Mouse (Mus musculus) frontal cortex, postnatal 36 days (tissue): ENCODE measurements at regions not wholly inside any gene's neighbourhood (a gene's known extent, or its start where the extent isn't known, plus 50 kb on each side); places are given as distances from the start of the nearest gene placed in this dataset.

Experiments used
- DNase-seq, 2 experiments: peaks; one replicate each; pipeline ENCODE4 v3.0.0; 2022; ENCODE audit warnings: low spot score in 2 of 2

DNA sequence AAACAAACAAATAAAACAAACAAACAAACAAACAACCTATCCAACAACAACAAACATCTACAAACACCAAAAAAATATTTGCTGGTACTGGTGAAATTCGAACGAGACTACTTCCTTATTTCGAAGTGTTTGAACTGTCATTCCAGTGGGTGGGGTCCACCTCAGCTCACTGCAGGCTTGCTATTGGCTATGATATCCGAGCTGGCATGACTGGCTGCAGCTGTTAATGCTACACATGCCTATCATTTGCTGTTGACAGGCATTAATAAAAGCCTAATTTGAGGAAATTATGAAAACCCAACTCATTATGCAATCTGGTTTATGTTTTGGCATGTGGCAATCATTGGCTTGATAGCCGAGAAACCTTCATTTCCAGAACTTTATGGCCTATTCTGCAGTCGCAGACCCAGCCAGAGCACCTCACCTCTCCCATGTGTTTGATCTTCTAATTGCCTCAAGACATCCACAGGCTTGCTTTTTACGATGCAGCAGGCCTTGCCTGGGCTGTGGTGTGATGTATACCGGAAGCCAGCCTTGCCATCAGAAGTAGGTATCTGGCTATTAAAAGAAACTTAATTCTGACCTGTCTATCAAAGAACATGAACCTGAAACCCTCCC, 283.3 kb upstream of the Nr2f2 start:
- no peak for DNase-seq

- DNase-seq, result no peak
Observed at GRCm38 (mm10) chr7:70646801-70647200, 280.3 kb upstream of the Nr2f2 start.

- no peak for DNase-seq
Observed at GRCm38 (mm10) chr7:70643694-70644301, 277.3 kb upstream of the Nr2f2 start.

- no peak for DNase-seq
Observed at GRCm38 (mm10) chr7:70643055-70643454, 276.5 kb upstream of the Nr2f2 start.

DNA sequence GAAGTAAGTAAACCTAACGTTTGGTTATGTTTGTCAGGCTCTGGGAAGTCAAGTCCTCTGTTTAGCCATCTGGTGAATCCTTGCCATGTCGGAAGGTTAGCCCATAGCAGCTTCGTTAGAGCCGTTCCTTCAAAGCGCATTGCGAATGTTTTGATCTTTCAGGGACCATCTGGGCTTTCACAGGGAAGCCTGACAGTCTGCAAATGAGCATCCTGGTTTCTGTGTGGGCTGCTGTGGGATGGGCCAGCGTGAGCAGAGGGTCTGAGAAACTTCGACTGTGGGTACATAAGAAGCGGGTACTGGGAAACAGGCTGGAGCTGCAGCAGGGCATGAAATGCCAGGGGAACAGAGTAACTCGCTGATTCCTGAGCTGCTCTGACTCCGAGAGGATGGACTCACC, 274.7 kb upstream of the Nr2f2 start:
- no peak for DNase-seq

DNA sequence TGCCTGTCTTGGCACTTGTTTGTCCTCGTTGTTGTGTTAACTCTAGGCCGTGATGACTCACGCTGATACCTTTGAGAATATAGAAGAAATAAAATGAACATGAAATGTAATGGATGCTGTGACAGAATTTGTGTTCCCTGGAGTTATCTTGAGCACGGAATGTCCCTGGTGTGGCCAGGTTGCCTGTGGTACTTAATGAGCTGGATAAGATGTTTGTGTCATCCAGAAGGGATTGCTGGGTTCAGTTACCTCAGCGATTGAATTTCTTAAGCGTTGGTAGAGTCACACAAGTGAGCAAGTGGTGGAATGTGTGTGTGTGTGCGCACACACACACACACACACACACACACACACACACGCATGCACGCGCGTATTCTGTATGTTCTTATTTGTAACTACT, 274.0 kb upstream of the Nr2f2 start:
- DNase-seq, result no peak

- DNase-seq, result no peak
Observed at GRCm38 (mm10) chr7:70638161-70638560, 271.6 kb upstream of the Nr2f2 start.

- no peak for DNase-seq
Observed at GRCm38 (mm10) chr7:70634016-70634415, 267.5 kb upstream of the Nr2f2 start.

- DNase-seq, result peak in 1 of 2 experiments; percentile 23
Observed at GRCm38 (mm10) chr7:70633577-70633976, 267.0 kb upstream of the Nr2f2 start.

DNA sequence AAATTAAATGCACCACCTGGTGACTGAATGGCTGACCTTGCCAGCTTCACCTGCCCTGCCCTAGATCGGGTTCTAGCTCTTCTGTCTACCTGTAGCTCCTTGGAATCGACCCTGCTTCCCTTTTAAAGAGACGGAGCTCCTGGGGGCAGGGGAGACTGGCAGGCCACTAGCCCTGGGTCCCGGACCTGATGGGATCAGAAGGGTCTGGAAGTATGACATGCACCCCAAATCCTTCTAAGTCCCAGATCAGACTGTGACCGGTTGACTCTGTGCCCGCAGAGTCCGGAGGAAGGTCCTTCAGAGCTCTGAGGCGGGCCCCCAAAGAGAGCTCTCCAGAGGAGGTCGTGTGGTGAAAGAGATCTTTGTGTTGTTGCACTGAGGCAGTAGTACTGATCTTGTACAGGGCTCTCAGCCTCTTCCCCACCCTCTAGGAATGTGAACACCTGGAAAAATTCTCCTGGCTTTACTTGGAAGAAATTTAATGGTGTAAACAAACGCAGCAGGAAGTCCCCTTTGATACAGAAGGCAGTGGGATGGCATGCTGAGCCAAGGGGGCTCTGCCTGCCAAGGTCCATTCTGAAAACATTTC, 259.2 kb upstream of the Nr2f2 start:
- DNase-seq, result no peak

DNA sequence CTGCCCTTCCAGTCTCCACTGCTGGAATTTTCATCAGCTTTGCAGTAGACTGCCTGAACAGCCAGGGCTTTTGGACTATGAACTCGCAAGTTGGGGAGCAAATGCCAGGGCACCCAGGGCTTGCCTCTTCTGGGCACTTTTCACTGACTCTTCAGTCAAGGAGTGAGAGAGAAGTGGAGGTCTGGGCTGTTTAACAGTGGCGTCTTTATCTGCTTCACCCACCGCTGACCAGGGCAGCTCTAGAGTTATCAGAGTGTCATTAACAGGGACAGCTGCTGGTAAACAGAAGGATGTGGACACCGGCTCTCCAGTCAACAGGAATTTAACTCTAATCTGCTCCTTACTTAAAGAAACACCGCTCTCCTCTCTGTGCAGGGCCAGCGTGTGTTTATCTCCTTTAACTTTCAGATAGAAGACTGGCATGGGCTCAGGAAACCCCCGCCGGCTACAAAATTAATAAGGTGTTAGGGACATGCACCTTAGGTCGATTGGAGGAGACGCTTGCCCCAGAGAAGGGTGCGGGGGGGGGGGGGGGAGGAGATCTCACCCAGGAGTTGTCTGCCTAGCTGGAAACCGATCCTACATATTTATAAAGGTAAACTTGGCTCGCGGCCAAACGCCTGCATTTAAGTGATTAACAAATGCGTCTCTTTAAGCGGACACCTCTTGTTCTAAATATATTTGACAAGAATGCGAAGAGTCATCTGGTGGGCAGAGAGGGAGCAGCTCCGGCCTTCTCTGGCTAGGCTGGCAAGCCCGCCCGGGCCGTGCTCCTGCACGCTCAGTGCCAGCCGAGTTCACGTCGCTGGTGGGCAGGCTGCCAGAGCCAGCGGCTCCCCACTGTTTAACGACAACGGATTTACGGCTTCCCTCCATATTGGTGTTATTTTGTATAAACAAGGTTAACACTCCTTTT, 258.4 kb upstream of the Nr2f2 start:
- no peak for DNase-seq

DNA sequence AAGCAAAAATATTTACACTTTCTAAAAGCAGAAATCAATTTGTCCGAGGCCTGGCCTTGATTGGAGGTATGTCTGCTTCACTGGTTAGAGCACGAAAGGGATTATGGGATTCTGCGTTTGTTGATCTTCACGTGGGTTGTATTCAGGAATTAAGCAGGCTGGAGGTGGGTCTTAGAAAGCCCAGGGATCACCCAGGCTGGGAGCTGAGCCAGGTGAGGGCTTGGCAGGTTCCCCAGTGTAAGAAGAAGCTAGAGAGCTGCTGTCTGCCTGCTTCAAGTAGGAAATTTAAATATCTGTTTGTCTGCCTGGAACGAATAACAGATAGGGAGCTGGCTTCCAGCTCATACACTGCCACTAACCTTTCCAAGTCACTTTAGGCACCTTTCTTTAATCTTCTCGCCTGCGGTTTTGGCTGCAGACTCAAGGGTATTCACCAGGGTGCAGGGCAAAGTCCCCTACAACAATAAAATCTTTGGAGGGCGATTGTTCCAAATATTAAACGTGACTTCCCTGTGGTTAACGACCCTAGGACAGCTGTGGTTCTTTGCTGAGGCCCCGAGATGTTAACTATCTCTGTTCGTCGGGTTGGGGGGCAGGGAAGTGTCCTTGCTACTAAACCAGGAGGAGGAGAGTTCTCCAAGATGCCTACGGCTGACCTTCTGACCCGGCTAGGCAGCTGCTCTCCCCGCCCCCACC, 257.6 kb upstream of the Nr2f2 start:
- no peak for DNase-seq

- DNase-seq, result no peak
Observed at GRCm38 (mm10) chr7:70619400-70619799, 252.9 kb upstream of the Nr2f2 start.

- DNase-seq, result no peak
Observed at GRCm38 (mm10) chr7:70618270-70618669, 251.7 kb upstream of the Nr2f2 start.

DNA sequence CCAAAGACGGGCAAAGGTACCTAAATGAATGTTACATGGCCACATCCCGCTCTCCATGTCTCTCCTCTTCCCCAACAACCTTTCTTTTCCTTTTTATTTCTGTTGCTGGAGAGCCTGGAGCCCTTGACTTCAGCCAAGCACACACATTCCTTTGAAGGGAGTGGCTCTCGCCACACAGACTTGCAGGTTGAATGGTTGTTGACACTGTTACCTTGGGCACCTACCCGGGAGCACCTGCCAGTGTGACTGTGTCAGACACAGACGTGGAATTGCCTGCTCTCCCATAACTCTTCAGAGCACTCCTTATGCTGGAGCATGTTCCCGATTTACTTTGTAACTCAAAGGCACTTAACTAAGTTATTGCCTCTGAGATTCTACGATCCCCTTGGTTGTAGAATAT, 240.0 kb upstream of the Nr2f2 start:
- DNase-seq, result no peak

- no peak for DNase-seq
Observed at GRCm38 (mm10) chr7:70604471-70605174, 238.1 kb upstream of the Nr2f2 start.

- no peak for DNase-seq
Observed at GRCm38 (mm10) chr7:70593027-70593426, 226.5 kb upstream of the Nr2f2 start.

GRCm38 (mm10) chr7:70591361-70592256, 225.1 kb upstream of the Nr2f2 start:
- no peak for DNase-seq

- no peak for DNase-seq
Observed at GRCm38 (mm10) chr7:70589713-70590112, 223.2 kb upstream of the Nr2f2 start.

DNA sequence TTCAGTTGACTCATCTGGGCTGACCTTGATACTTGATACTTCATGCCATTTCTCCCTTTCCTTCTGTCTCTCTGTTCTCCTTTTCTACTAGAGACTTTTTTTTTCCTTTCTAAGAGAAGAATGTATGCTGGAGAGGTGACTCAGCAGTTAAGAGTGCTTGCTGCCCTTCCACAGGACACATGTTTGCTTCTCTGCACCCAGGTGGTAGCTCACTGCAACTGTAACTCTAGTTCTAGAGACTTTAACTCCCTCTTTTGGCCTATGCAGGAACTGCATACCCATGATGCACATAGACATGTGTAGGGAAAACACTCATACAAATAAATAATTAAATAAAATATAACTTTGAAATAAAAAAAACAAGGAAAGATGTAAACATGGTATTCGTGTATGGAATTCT, 221.5 kb upstream of the Nr2f2 start:
- DNase-seq, result no peak
